9 mouse cellular contexts compared by ENCODE assay signal in genomic region chr1:193338363-193338995, GRCm38 (mm10). TPM values are rescaled to one million over a fixed set of nuclear protein-coding genes. Genes with fewer than 3 reads are reported as not detected.
DNase-seq lines count a peak whose midpoint lies in the region; ATAC-seq and TF ChIP-seq lines count a peak whose summit lies in the region.
"Had no signal": no experiment of that assay in that cellular context is flagged by ENCODE, and none has a peak within 500 bp of the region (broad histone marks: within the 10 kb centered on the region; RNA-seq: fewer than 3 reads in every experiment).

No protein-coding gene starts in this region.

- 0 out of 2 replicates have a peak overlapping the region, but pooled peaks have one; percentile 22 for H3K9ac ChIP-seq in forebrain, postnatal 0 days
- H3K9ac ChIP-seq: embryonic facial prominence, embryonic 12.5 days had no signal

- peak; percentile 58 for DNase-seq in layer of hippocampus, adult 8-10 months (ENCODE audit: low spot score in 2 of 2)
- no peak for DNase-seq in layer of hippocampus, adult 9-10 months (ENCODE audit: low spot score)
- peak; percentile 77 for DNase-seq in forebrain, postnatal 0 days
- peak; percentile 85 for DNase-seq in thymus, adult 2 months
- no peak for DNase-seq in c-Kit-positive CD71-positive TER-119-positive erythroid progenitor cells, embryonic 14.5 days (ENCODE audit: low spot score)
- DNase-seq in embryo, embryonic 9.5 days (ENCODE audit: extremely low spot score), result no peak
- no peak for DNase-seq in ovary, adult 18-20 months (ENCODE audit: low spot score)

- no peaks in the 10 kb centered on the region for H3K9me3 ChIP-seq in forebrain, postnatal 0 days (ENCODE audit: low read length)
- H3K9me3 ChIP-seq: embryonic facial prominence, embryonic 12.5 days had no signal

- H3K4me3 ChIP-seq in forebrain, postnatal 0 days (ENCODE audit: low read depth, low read length), result no peak overlapping the region
- H3K4me3 ChIP-seq in thymus, adult 2 months (ENCODE audit: control insufficient read depth, insufficient read depth, low read length), result peak overlapping the region; percentile 27
- H3K4me3 ChIP-seq: embryonic facial prominence, embryonic 12.5 days had no signal

- 48% methylated on average over 9 of the region's 9 CpGs for WGBS in forebrain, postnatal 0 days
- WGBS in thymus, adult 2 months, result 16% methylated on average over 9 of the region's 9 CpGs

- H3K4me2 ChIP-seq in forebrain, postnatal 0 days (ENCODE audit: low read depth), result no peak overlapping the region
- H3K4me2 ChIP-seq: embryonic facial prominence, embryonic 12.5 days had no signal

- peaks cover 18% of the 10 kb centered on the region for H3K4me1 ChIP-seq in forebrain, postnatal 0 days (ENCODE audit: insufficient read depth)
- H3K4me1 ChIP-seq in thymus, adult 2 months (replicated peaks; ENCODE audit: control insufficient read depth, insufficient read depth, low read length), result peaks cover 65% of the 10 kb centered on the region
- H3K4me1 ChIP-seq: embryonic facial prominence, embryonic 12.5 days had no signal

- TF ChIP-seq POLR2A in thymus, adult 2 months (IDR thresholded peaks at IDR 0.05; ENCODE audit: control insufficient read depth, extremely low read depth, insufficient read depth, low read length, poor library complexity), result 0 out of 2 replicates have a peak, but pooled peaks have one; percentile 35

- H3K27me3 ChIP-seq in forebrain, postnatal 0 days (ENCODE audit: insufficient read depth, low read length), result no peaks in the 10 kb centered on the region
- H3K27me3 ChIP-seq in thymus, adult 2 months (ENCODE audit: control insufficient read depth, insufficient read depth, low read length), result no peaks in the 10 kb centered on the region
- H3K27me3 ChIP-seq: embryonic facial prominence, embryonic 12.5 days had no signal

- H3K27ac ChIP-seq in forebrain, postnatal 0 days (ENCODE audit: low read depth, low read length), result peak overlapping the region; percentile 77
- peak overlapping the region; percentile 98 for H3K27ac ChIP-seq in thymus, adult 2 months (ENCODE audit: control insufficient read depth, insufficient read depth, low read length)
- H3K27ac ChIP-seq: embryonic facial prominence, embryonic 12.5 days had no signal

- ATAC-seq in forebrain, postnatal 0 days, result peak; percentile 94
- peak; percentile 61 for ATAC-seq in megakaryocyte, adult 5-6 weeks (ENCODE audit: poor library complexity, severe bottlenecking)

- no peaks in the 10 kb centered on the region for H3K36me3 ChIP-seq in forebrain, postnatal 0 days (ENCODE audit: insufficient read depth)
- no peaks in the 10 kb centered on the region for H3K36me3 ChIP-seq in thymus, adult 2 months (ENCODE audit: control insufficient read depth, insufficient read depth, low read length)
- H3K36me3 ChIP-seq: embryonic facial prominence, embryonic 12.5 days had no signal

- no peak; the same call in 1 of the 2 replicates for TF ChIP-seq CTCF in forebrain, postnatal 0 days (IDR thresholded peaks at IDR 0.05; ENCODE audit: low read depth)
- TF ChIP-seq CTCF in thymus, adult 2 months (IDR thresholded peaks at IDR 0.05; ENCODE audit: borderline replicate concordance, control insufficient read depth, extremely low read depth, insufficient read depth, low read length, poor library complexity), result no peak

RNA-seq across cellular contexts. Expression of gene Camk1g, which starts 31.6 kb away (rescaled TPM):
- 10 to 100 TPM; 22.5 to 31.6 (median 27.1) TPM for total RNA-seq in layer of hippocampus, adult 8-10 months (2022)
- total RNA-seq in forebrain, postnatal 0 days (2014; rRNA removed), result 50.3 and 56.1 TPM in 2 replicates
- polyA plus RNA-seq in forebrain, postnatal 0 days (2015; fragmentation: Nextera tagmentation; extraction: Ambion mirVana), result 37.4 and 46.0 TPM in 2 replicates
- not detected in 2 replicates for total RNA-seq in megakaryocyte, adult 5-6 weeks (2015)
- not detected in 2 replicates for total RNA-seq in megakaryocyte, adult 5-6 weeks (2017)
- 2.9 and 3.4 TPM in 2 replicates for polyA plus RNA-seq in thymus, adult 2 months (2012; rRNA removed)

Comparison
In these comparisons a context has a peak if more than half of its experiments do, and no peak if none do; other contexts are left out.
1. DNase-seq: peak in layer of hippocampus, adult 8-10 months (2 of 2), forebrain, postnatal 0 days (single experiment) and thymus, adult 2 months (single experiment); none in layer of hippocampus, adult 9-10 months (single experiment), c-Kit-positive CD71-positive TER-119-positive erythroid progenitor cells, embryonic 14.5 days (single experiment), embryo, embryonic 9.5 days (single experiment) and ovary, adult 18-20 months (single experiment).
2. RNA of gene Camk1g, which starts 31.6 kb away (total RNA-seq): 50.3 to 56.1 TPM in forebrain, postnatal 0 days and 22.5 to 31.6 TPM in layer of hippocampus, adult 8-10 months; not detected in megakaryocyte, adult 5-6 weeks; every median in the first group is over 10 times any median in the second.